Mouse (Mus musculus): ENCODE measurements at regions not wholly inside any gene's neighbourhood (a gene's known extent, or its start where the extent isn't known, plus 50 kb on each side); places are given as distances from the start of the nearest gene placed in this dataset.

GRCm38 (mm10) chr13:16316581-16316980 lies 304.9 kb downstream of the Inhba start:
- no peak for DNase-seq (ENCODE audit: low spot score)

- DNase-seq (ENCODE audit: low spot score): no peak
Observed at GRCm38 (mm10) chr13:16317412-16317811, 305.8 kb downstream of the Inhba start.

GRCm38 (mm10) chr13:16320392-16320791 lies 308.7 kb downstream of the Inhba start:
- no peak for DNase-seq (ENCODE audit: low spot score)

GRCm38 (mm10) chr13:16325661-16326060 lies 314.0 kb downstream of the Inhba start:
- no peak for DNase-seq (ENCODE audit: low spot score)

- DNase-seq (ENCODE audit: low spot score): no peak
Observed at GRCm38 (mm10) chr13:16341727-16342126, 330.1 kb downstream of the Inhba start.

GRCm38 (mm10) chr13:16342171-16342570 lies 330.5 kb downstream of the Inhba start:
- no peak for DNase-seq (ENCODE audit: low spot score)

- DNase-seq (ENCODE audit: low spot score): no peak
Observed at GRCm38 (mm10) chr13:16343280-16343945, 331.8 kb downstream of the Inhba start.

GRCm38 (mm10) chr13:16349353-16349752 lies 337.7 kb downstream of the Inhba start:
- DNase-seq (ENCODE audit: low spot score): no peak

GRCm38 (mm10) chr13:16350061-16350460 lies 338.4 kb downstream of the Inhba start:
- no peak for DNase-seq (ENCODE audit: low spot score)

- no peak for DNase-seq (ENCODE audit: low spot score)
Observed at GRCm38 (mm10) chr13:16355316-16355715, 343.7 kb downstream of the Inhba start.

GRCm38 (mm10) chr13:16379492-16379891 lies 367.8 kb downstream of the Inhba start:
- DNase-seq (ENCODE audit: low spot score): no peak

GRCm38 (mm10) chr13:16379949-16380348 lies 368.3 kb downstream of the Inhba start:
- no peak for DNase-seq (ENCODE audit: low spot score)

GRCm38 (mm10) chr13:16382936-16383511 lies 371.4 kb downstream of the Inhba start:
- no peak for DNase-seq (ENCODE audit: low spot score)

GRCm38 (mm10) chr13:16416356-16417019 lies 404.8 kb downstream of the Inhba start:
- no peak for DNase-seq (ENCODE audit: low spot score)

- DNase-seq (ENCODE audit: low spot score): no peak
Observed at GRCm38 (mm10) chr13:16424147-16424546, 412.5 kb downstream of the Inhba start.

GRCm38 (mm10) chr13:16435436-16435835 lies 423.8 kb downstream of the Inhba start:
- DNase-seq (ENCODE audit: low spot score): no peak

- no peak for DNase-seq (ENCODE audit: low spot score)
Observed at GRCm38 (mm10) chr13:16453234-16453633, 441.6 kb downstream of the Inhba start.

GRCm38 (mm10) chr13:16459743-16460142 lies 448.1 kb downstream of the Inhba start:
- DNase-seq (ENCODE audit: low spot score): no peak

- DNase-seq (ENCODE audit: low spot score): no peak
Observed at GRCm38 (mm10) chr13:16461681-16462080, 450.0 kb downstream of the Inhba start.

- DNase-seq (ENCODE audit: low spot score): no peak
Observed at GRCm38 (mm10) chr13:16464823-16465222, 453.2 kb downstream of the Inhba start.

GRCm38 (mm10) chr13:16465317-16465716 lies 453.7 kb downstream of the Inhba start:
- DNase-seq (ENCODE audit: low spot score): no peak

- no peak for DNase-seq (ENCODE audit: low spot score)
Observed at GRCm38 (mm10) chr13:16465812-16466211, 454.2 kb downstream of the Inhba start.

- no peak for DNase-seq (ENCODE audit: low spot score)
Observed at GRCm38 (mm10) chr13:16476515-16476914, 464.9 kb downstream of the Inhba start.
